Mouse (Mus musculus): ENCODE data around the gene Capn2.

DNA sequence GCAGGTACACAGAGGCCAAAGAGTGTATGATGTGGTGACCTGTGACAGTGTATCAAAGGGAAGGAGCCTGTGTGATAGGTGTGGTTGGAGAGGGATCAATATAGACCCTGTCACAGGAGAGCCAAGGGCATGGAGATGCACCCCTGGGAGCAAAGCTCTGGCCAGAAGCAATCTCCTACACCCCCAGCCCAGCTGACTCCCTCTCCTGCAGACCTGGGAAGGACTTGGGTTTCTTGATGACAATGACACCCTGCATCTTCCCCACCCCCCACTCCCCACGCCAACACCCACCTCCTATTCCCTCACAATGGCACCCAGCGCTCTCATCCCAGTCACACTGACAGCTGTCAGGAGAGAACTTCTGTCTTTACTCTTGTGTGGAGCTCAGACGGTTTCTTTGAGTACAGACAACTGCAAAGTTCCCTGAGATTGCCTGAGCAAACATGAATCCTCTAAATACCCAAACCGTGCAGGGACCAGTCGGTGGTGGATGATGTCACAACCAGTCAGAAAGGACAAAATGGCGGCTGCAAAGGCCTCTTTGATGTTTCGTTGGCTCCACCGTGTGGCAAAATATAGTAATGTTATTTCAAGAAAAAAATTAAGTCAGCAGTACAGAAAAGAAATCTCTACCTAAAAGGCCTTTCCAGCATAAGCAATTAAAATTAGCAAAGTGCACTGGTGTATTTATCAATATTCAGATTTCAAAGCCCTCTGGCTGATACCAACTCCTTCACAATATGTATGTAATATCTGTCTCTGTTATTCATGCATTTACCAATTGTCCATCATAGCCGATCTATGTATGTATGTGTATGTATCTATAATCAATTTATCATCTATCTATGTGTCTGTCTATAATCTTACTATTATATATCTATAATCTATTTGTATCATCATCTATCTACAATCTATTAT is 21.9 kb upstream of the Capn2 start:
- TF ChIP-seq JUND (IDR thresholded peaks at IDR 0.05; ENCODE audit: low read depth, low read length) (peak; percentile 67; the same call in 1 of the 2 replicates), EP300 (IDR thresholded peaks at IDR 0.05; ENCODE audit: low read depth in 1 of 2, low read length in 2 of 2) (no peak)

Data from MEL (cell line).